Mouse (Mus musculus): ENCODE results near the gene Mvb12b.

Gene Mvb12b

DNA sequence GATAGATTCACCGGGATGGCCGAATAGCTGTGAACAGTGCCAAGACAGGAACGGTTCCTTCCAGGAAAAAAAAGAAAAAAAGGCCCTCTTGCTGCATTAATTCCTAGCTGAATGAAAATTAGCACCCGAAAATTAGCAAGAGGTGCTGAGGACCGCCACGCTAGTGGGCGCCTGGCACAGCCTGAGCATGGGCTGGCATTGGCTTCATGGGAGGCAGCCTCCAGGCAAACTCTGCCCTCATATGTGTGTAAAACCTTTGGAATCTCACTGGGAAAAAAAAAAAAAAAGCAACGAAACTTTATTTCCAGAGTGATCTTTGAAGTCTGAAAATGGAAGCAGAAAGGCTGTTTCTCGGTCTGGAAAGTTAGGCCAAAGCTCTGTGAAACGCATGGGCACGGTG is 110.7 kb downstream of the Mvb12b start:
- DNase-seq (ENCODE audit: low spot score): no peak

- DNase-seq (ENCODE audit: low spot score): no peak
Measured at GRCm38 (mm10) chr2:33774884-33775283, 112.9 kb downstream of the Mvb12b start.

GRCm38 (mm10) chr2:33774106-33774505 is 113.6 kb downstream of the Mvb12b start:
- no peak for DNase-seq (ENCODE audit: low spot score)

- no peak for DNase-seq (ENCODE audit: low spot score)
Measured at GRCm38 (mm10) chr2:33772439-33772838, 115.3 kb downstream of the Mvb12b start.

GRCm38 (mm10) chr2:33771388-33771787 is 116.4 kb downstream of the Mvb12b start:
- DNase-seq (ENCODE audit: low spot score): no peak

DNA sequence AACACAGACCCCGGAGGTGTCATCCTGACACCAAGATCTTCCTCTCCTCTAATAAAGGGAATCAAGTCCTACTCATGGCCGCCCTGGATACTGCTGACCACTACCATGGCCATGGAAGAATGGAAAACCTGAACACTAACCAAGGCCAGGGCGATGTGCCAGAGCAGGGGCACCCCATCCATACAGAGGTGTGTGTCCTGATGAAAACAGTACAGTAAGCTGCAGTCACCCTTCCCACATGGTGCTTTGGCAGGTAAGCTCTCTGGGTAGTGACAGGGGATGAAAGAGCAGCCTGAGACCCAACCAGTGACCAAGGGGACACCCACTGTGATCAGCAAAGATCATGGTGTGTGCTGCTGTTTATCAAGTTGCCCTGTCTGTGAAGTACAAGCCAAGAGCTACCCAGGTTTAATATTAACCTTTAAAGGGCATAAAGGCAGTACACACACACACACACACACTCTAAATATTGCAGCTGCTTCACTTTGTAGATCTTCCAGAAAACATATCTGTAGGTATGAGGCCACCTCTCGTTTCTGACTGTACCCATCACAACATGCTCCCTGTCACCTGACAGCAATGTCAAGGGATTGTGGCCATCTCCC is 117.1 kb downstream of the Mvb12b start:
- DNase-seq (ENCODE audit: low spot score): no peak

DNA sequence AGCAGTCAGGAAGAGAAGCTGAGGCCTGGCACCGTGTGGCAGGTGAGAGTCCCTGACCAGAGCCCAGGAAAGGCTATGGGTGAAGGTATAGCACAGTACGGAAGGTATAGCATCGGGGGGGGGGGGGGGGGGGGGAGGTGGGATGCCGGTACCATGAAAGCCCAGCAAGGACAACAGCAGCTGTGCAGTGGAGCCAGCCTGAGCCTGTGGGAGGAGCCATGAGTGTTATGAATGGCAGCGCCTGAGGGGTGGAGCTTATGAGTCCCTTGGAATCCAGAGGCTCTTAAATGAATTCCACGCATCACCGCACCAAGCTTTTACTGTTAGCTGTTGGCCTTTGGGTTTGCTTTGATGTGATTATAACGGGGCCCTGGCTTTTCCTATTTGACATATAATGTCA is 123.3 kb downstream of the Mvb12b start:
- no peak for DNase-seq (ENCODE audit: low spot score)

GRCm38 (mm10) chr2:33762210-33762609 is 125.5 kb downstream of the Mvb12b start:
- DNase-seq (ENCODE audit: low spot score): no peak

GRCm38 (mm10) chr2:33760571-33760991 is 127.2 kb downstream of the Mvb12b start:
- DNase-seq (ENCODE audit: low spot score): peak; percentile 53

GRCm38 (mm10) chr2:33759447-33759846 is 128.3 kb downstream of the Mvb12b start:
- no peak for DNase-seq (ENCODE audit: low spot score)

DNA sequence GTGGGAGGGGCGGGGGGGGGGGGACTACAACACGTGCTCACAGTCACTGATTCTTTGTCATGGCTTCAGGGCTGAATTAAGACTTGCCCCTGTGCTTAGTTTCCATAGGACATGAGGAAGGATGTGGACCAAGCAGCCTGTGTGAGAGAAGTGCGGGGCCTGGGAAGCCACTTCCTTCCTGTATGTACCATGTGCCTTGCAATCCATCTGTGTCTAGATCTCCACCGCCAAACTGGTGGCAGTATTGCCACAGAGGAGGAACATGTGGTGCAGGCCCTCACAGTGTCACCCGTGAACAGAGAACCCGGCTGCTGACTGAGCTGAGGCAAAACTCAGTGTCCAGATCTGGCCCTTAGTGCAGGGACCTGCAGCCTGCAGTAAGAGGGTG is 132.1 kb downstream of the Mvb12b start:
- DNase-seq (ENCODE audit: low spot score): no peak

DNA sequence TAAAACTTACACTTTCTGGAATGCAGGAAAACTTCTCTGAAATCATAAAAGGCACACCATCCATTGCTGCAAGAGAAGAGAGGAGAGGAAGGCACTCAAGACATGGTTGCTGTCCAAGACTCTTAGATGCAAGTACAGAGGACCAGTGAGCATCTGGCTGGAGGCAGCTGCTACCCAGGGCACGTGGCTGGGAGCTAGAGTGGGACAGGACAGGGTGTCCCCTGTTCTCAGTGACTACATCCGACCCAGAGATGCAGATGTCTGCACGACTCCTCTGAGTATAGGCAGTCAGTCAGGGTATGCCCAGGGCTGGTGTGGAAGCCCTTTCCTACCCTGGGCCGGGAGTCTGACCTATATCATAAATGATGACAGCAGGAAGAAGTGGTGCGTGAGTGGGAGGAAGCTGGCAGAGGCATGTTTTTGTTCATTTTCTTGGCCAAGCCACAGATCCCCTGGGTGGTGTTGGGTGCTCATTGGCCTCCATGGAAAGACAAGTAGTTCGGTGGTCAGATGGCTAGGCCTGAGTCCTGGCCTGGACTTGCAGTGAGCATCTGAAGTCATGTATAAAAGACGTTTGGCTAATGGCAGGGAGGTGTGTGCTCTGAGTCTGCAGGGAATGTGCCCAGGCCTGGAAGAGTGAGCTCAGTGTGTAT is 132.6 kb downstream of the Mvb12b start:
- DNase-seq (ENCODE audit: low spot score): no peak

DNA sequence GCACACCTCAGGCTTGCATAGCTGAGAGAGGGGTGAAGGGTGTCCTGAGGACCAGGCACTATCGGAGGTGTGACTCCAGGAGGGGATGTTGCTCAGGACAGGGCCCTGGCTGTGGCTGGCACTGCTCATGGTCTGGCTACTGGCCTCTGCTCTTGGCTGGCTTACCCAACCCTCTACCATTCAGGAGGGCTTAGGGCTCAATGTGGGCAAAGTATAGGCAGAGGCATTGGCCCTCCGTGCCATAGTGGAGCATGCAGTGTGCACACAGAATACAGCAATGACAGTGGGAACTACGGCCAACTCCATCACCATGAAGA is 133.5 kb downstream of the Mvb12b start:
- no peak for DNase-seq (ENCODE audit: low spot score)

DNA sequence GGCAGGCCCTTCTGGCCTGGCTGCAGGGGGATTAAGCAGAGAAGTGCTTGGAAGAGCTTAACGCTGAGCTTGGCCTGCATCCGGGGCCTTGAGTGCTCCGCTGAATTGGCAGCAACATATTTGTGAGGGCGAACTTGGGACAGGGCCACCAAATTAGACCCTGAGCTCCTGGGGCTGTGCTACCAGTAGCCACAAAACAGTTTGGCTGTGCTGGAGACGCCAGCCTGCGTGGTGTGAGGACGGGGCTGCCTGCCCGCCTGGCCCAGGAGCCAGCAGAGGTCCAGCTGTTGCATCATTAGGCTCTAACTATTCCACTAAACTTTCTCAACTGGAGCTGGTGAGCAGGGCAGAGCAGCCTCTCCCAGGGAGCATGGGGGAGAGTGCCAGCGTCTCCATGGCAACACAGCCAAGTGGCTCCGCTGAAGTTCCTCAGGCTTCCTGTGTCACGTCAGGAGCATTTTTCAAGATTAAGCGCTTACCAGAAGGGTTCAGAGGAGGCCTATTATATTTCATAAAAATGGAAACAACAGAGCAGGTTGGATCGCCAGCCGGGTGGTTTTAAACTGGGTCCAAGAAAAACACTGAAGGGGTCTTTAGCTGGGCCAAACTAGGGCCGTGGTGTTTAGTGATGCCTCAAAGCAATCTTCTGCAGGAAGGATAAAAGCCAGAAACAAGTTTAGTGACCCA is 134.0 kb downstream of the Mvb12b start:
- peak; percentile 84 for DNase-seq (ENCODE audit: low spot score)

- DNase-seq (ENCODE audit: low spot score): no peak
Measured at GRCm38 (mm10) chr2:33750611-33751010, 137.1 kb downstream of the Mvb12b start.

DNA sequence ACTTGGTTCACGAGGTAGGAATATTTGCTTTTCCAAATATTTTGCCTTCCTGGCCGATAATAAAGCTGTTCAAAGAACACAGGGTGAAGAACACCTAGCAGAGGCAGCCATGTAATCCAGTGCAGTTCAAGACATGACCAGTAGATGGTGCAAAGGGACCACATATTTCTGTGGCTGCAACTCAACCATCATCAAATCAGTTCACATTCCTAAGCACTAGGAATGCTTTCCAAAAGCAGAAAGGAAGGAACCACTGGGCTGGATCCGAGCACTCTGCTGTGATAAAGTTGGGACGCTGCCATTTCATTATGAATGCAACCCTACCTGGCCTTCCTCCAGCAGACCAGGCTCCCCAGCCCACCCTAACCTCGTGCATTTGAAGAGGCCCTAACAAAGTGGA is 141.3 kb downstream of the Mvb12b start:
- DNase-seq (ENCODE audit: low spot score): peak; percentile 36

DNA sequence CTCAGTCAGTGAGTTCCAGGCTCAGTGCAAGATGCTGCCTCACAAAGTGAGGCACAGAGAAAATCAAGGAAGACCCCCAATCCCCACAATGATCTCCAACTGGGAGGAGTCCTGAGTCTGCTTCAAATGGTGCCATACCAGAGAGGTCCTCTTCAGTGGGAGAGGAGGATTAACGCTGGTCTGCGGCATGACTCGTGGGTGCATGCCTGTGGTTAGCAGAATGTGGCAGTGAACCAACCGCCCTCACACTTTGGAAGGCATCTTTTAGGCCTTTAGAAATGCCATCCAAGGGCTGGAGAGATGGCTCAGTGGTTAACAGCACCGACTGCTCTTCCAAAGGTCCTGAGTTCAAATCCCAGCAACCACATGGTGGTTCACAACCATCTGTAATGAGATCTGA is 142.0 kb downstream of the Mvb12b start:
- no peak for DNase-seq (ENCODE audit: low spot score)

- DNase-seq (ENCODE audit: low spot score): no peak
Measured at GRCm38 (mm10) chr2:33737128-33737527, 150.6 kb downstream of the Mvb12b start.

GRCm38 (mm10) chr2:33736722-33737121 is 151.0 kb downstream of the Mvb12b start:
- DNase-seq (ENCODE audit: low spot score): no peak

DNA sequence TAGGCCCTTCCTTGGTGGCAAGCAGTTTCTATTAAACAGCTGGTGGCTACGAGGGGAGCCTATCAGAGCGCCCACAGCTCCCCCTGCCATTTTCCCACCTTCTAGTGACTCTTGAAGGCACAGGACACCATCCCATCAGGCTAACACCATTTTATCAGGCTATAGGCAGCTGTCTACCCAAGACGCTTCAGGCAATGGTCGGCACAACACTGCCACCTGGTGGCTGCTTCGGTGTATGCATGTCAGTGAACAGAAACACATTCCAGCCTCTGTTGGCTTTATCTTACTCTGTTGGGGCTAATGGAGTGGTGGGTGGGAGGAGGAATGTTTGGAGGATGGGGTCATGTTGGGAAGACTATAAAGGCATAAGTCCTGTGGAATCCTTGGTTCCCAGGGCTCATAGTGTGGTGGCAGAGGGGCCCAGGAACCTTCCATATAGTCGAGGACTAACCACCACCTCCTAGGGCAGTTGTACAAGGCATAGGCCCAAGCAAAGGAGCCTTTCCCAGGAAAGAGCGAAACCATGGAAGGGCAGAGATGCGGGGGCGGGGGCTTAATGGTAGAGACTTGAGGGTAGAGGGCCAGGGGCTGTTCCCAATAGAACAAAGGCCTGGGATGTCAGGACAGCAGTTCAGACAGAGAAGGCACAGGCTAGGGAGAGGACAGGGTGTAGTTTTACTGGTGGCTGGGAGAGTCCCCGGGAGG is 152.8 kb downstream of the Mvb12b start:
- no peak for DNase-seq (ENCODE audit: low spot score)

DNA sequence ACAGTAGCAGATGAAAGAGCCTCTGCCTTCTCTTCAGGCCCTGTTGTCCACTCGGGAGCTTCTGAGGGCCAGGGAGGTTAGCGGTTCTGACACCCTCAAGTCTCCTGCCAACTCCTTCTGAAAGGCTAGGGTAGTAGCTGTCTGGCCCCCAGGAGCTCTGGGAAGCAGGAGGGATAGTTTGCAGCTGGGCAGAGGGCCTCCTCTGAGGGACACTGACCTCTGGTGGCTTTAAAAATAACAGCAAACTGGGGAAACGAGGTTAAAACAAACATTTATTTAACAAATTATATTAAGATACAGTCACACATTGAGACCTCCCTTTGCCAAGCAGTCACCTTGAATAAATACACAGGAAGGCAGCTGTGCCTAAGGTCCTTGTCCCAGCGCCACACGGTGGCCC is 158.0 kb downstream of the Mvb12b start:
- DNase-seq (ENCODE audit: low spot score): no peak

DNA sequence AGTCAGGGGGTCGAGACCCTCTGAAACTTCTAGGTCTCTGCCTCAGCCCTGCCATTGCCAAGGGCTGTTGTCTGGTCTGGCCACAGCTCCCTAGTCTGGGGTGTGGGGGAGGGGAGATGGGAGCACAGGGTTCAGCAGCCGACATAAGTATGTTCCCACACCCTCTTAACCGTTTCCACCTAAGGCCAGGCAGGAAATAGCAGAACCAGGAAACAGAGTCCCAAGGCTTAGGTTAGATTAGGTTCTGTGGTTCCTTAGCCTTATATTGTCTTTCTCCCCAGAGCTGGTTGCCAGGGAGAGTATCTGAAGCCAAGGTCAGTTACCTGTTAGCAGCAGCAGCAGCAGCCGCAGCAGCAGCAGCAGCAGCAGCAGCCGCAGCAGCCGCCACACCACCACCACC is 160.5 kb downstream of the Mvb12b start:
- no peak for DNase-seq (ENCODE audit: low spot score)

- no peak for DNase-seq (ENCODE audit: low spot score)
Measured at GRCm38 (mm10) chr2:33720380-33720898, 167.3 kb downstream of the Mvb12b start.

Measured in ovary, adult 18-20 months (tissue).